Mouse (Mus musculus) bone marrow, adult 2 months (tissue): ENCODE measurements around the gene Txnrd1.

ENCODE experiments used
- CTCF ChIP-seq: fragments of 200-500 bp; IDR thresholded peaks from 2 replicates; pipeline ENCODE4 v1.5.1; 2011; ENCODE audit warnings: low read length, control low read depth; ENCODE audit not compliant: control insufficient read depth, insufficient read depth
- POLR2A ChIP-seq: fragments of 200-500 bp; IDR thresholded peaks from 2 replicates; pipeline ENCODE4 v1.6.1; 2011; ENCODE audit warnings: low read depth, mild to moderate bottlenecking, control low read depth, low read length, borderline replicate concordance; ENCODE audit not compliant: control insufficient read depth

- TF ChIP-seq POLR2A: no peak
- no peak for TF ChIP-seq CTCF
Observed at GRCm38 (mm10) chr10:82789181-82789580, 44.6 kb upstream of the Txnrd1 start.
